Mouse (Mus musculus) hindbrain, embryonic 12.5 days (tissue): Measurements from ENCODE around the gene Mpi. TPM values are rescaled to one million over a fixed set of nuclear protein-coding genes. Genes with fewer than 3 reads are reported as not detected.

Source experiments
- ATAC-seq: fragments of 200-750 bp; cut with Nextera tagmentation; 2 replicates; pipeline ENCODE4 v1.8.0; 2017; ENCODE audit warnings: moderate TSS enrichment; ENCODE audit not compliant: low FRiP score
- H3K27ac ChIP-seq: fragments of 300-500 bp; sonication (generic); 2 replicates; pipeline ENCODE4 v1.5.1; 2016; ENCODE audit warnings: mild to moderate bottlenecking
- H3K27me3 ChIP-seq: fragments of 300-500 bp; sonication (generic); 2 replicates; pipeline ENCODE4 v1.6.1; 2016; ENCODE audit warnings: mild to moderate bottlenecking
- H3K36me3 ChIP-seq: fragments of 300-500 bp; sonication (generic); 2 replicates; pipeline ENCODE4 v1.6.1; 2016; ENCODE audit warnings: mild to moderate bottlenecking
- H3K4me1 ChIP-seq: fragments of 300-500 bp; sonication (generic); 2 replicates; pipeline ENCODE4 v1.6.1; 2016
- H3K4me2 ChIP-seq: fragments of 300-500 bp; sonication (generic); replicated peaks from 2 replicates; pipeline ENCODE4 v1.6.1; 2016; ENCODE audit warnings: mild to moderate bottlenecking
- H3K4me3 ChIP-seq: fragments of 300-500 bp; sonication (generic); 2 replicates; pipeline ENCODE4 v1.5.1; 2016; ENCODE audit warnings: mild to moderate bottlenecking
- H3K9ac ChIP-seq: fragments of 300-500 bp; sonication (generic); 2 replicates; pipeline ENCODE4 v1.6.1; 2016; ENCODE audit warnings: mild to moderate bottlenecking, moderate library complexity
- H3K9me3 ChIP-seq: fragments of 300-500 bp; sonication (generic); replicated peaks from 2 replicates; pipeline ENCODE4 v1.6.1; 2016; ENCODE audit warnings: mild to moderate bottlenecking
- WGBS: fragments of 180-500 bp; shearing (Covaris S2); methylation state at CpG from one replicate; pipeline ENCODE4 v1.1.7; 2016; 5-methylcytosine and 5-hydroxymethylcytosine counted together
- polyA plus RNA-seq: library from polyadenylated mRNA; unstranded; fragments of >200 nt; fragmentation: Nextera tagmentation; extraction: Ambion mirVana; gene quantifications from 2 replicates; pipeline ENCODE4 v1.2.1, GENCODE M21; 2016

Gene Mpi
- polyA plus RNA-seq, 1 experiment from 2014 or later, result 61.4 TPM

GRCm38 (mm10) chr9:57517113-57517512 lies 35.5 kb downstream of the Mpi start:
- Histone ChIP-seq H3K4me3 (no peak overlapping the region), H3K9me3 (no peaks in the 10 kb centered on the region), H3K4me2 (no peak overlapping the region), H3K27ac (no peak overlapping the region), H3K36me3 (no peaks in the 10 kb centered on the region), H3K9ac (no peak overlapping the region), H3K4me1 (peaks cover 3% of the 10 kb centered on the region), H3K27me3 (no peaks in the 10 kb centered on the region)
- ATAC-seq, result no peak
- 18% methylated on average over 3 of the region's 3 CpGs for WGBS

GRCm38 (mm10) chr9:57510577-57510976 lies 42.0 kb downstream of the Mpi start:
- Histone ChIP-seq H3K9me3 (no peaks in the 10 kb centered on the region), H3K27ac (no peak overlapping the region), H3K9ac (no peak overlapping the region), H3K36me3 (no peaks in the 10 kb centered on the region), H3K4me2 (no peak overlapping the region), H3K4me1 (peaks cover 11% of the 10 kb centered on the region), H3K4me3 (no peak overlapping the region), H3K27me3 (peaks cover 14% of the 10 kb centered on the region)
- no peak for ATAC-seq
- 38% methylated on average over 2 of the region's 2 CpGs for WGBS

- Histone ChIP-seq H3K4me3 (no peak overlapping the region), H3K27me3 (peaks cover 63% of the 10 kb centered on the region), H3K9ac (no peak overlapping the region), H3K4me2 (peak overlapping the region; percentile 1; the same call in 1 of the 2 replicates), H3K36me3 (no peaks in the 10 kb centered on the region), H3K27ac (peak overlapping the region; percentile 41), H3K9me3 (no peaks in the 10 kb centered on the region), H3K4me1 (peaks cover 56% of the 10 kb centered on the region)
- peak; percentile 79 for ATAC-seq
- 11% methylated on average over 8 of the region's 8 CpGs for WGBS
These were observed 46.9 kb downstream of the Mpi start for GRCm38 (mm10) chr9:57505700-57506099.

- peaks cover 57% of the 10 kb centered on the region for H3K4me1 ChIP-seq
- ATAC-seq, result no peak
- peak overlapping the region; percentile 82 for H3K4me2 ChIP-seq
- no peak overlapping the region for H3K9ac ChIP-seq
- H3K36me3 ChIP-seq, result no peaks in the 10 kb centered on the region
- H3K27me3 ChIP-seq, result peaks cover 71% of the 10 kb centered on the region
- 56% methylated on average over 10 of the region's 10 CpGs for WGBS
- H3K4me3 ChIP-seq, result peak overlapping the region; percentile 35
- H3K9me3 ChIP-seq, result no peaks in the 10 kb centered on the region
- H3K27ac ChIP-seq, result peak overlapping the region; percentile 41; the same call in 1 of the 2 replicates
These were observed 47.7 kb downstream of the Mpi start for GRCm38 (mm10) chr9:57504891-57505290.

GRCm38 (mm10) chr9:57504381-57504700 lies 48.2 kb downstream of the Mpi start:
- Histone ChIP-seq H3K4me1 (peaks cover 60% of the 10 kb centered on the region), H3K27me3 (peaks cover 76% of the 10 kb centered on the region), H3K4me3 (peak overlapping the region; percentile 35), H3K9ac (peak overlapping the region; percentile 44), H3K9me3 (no peaks in the 10 kb centered on the region), H3K27ac (no peak overlapping the region), H3K36me3 (no peaks in the 10 kb centered on the region), H3K4me2 (peak overlapping the region; percentile 82)
- 0% methylated on average over 34 of the region's 34 CpGs for WGBS
- ATAC-seq, result peak; percentile 50; the same call in 1 of the 2 replicates

- Histone ChIP-seq H3K4me2 (peak within 1 kb of the TSS; percentile 82), H3K9me3 (no peaks in the 10 kb centered on the region), H3K4me3 (peak within 1 kb of the TSS; percentile 35), H3K4me1 (peaks cover 60% of the 10 kb centered on the region), H3K9ac (peak within 1 kb of the TSS; percentile 44), H3K27ac (0 out of 2 replicates have a peak within 1 kb of the TSS, but pooled peaks have one; percentile 17), H3K27me3 (peaks cover 76% of the 10 kb centered on the region), H3K36me3 (no peaks in the 10 kb centered on the region)
- peak; percentile 33 for ATAC-seq
- WGBS, result under 1% methylated on average over 46 of the region's 46 CpGs
These were observed 48.8 kb downstream of the Mpi start, which contains the start of gene Rpp25 for GRCm38 (mm10) chr9:57503622-57504380. Rpp25 (plus strand) TSS chr9:57504026.

- Histone ChIP-seq H3K9ac (no peak overlapping the region), H3K27ac (0 out of 2 replicates have a peak overlapping the region, but pooled peaks have one; percentile 77), H3K9me3 (no peaks in the 10 kb centered on the region), H3K4me1 (peaks cover 63% of the 10 kb centered on the region), H3K4me2 (peak overlapping the region; percentile 82), H3K4me3 (peak overlapping the region; percentile 35), H3K27me3 (peaks cover 76% of the 10 kb centered on the region), H3K36me3 (no peaks in the 10 kb centered on the region)
- WGBS, result 2% methylated on average over 23 of the region's 23 CpGs
- no peak for ATAC-seq
These were observed 49.5 kb downstream of the Mpi start for GRCm38 (mm10) chr9:57502911-57503621.

GRCm38 (mm10) chr9:57501861-57502260 lies 50.7 kb downstream of the Mpi start:
- no peak overlapping the region for H3K9ac ChIP-seq
- no peaks in the 10 kb centered on the region for H3K9me3 ChIP-seq
- peak overlapping the region; percentile 77 for H3K27ac ChIP-seq
- ATAC-seq, result peak; percentile 43; the same call in 1 of the 2 replicates
- H3K27me3 ChIP-seq, result peaks cover 75% of the 10 kb centered on the region
- no peaks in the 10 kb centered on the region for H3K36me3 ChIP-seq
- peak overlapping the region; percentile 20 for H3K4me3 ChIP-seq
- peak overlapping the region; percentile 82 for H3K4me2 ChIP-seq
- WGBS, result under 1% methylated on average over 20 of the region's 20 CpGs
- H3K4me1 ChIP-seq, result peaks cover 63% of the 10 kb centered on the region

GRCm38 (mm10) chr9:57501452-57501851 lies 51.1 kb downstream of the Mpi start:
- no peaks in the 10 kb centered on the region for H3K36me3 ChIP-seq
- H3K4me1 ChIP-seq, result peaks cover 63% of the 10 kb centered on the region
- peak overlapping the region; percentile 77 for H3K27ac ChIP-seq
- H3K4me3 ChIP-seq, result peak overlapping the region; percentile 20
- ATAC-seq, result no peak
- H3K4me2 ChIP-seq, result peak overlapping the region; percentile 82
- no peaks in the 10 kb centered on the region for H3K9me3 ChIP-seq
- H3K27me3 ChIP-seq, result peaks cover 71% of the 10 kb centered on the region
- 6% methylated on average over 13 of the region's 13 CpGs for WGBS
- no peak overlapping the region for H3K9ac ChIP-seq

GRCm38 (mm10) chr9:57498536-57498935 lies 54.0 kb downstream of the Mpi start:
- ATAC-seq, result no peak
- Histone ChIP-seq H3K27me3 (peaks cover 44% of the 10 kb centered on the region), H3K4me3 (no peak overlapping the region), H3K4me2 (no peak overlapping the region), H3K9ac (no peak overlapping the region), H3K9me3 (no peaks in the 10 kb centered on the region), H3K36me3 (no peaks in the 10 kb centered on the region), H3K4me1 (peaks cover 38% of the 10 kb centered on the region), H3K27ac (0 out of 2 replicates have a peak overlapping the region, but pooled peaks have one; percentile 23)
- WGBS, result 50% methylated on average over 7 of the region's 7 CpGs

GRCm38 (mm10) chr9:57497236-57497635 lies 55.3 kb downstream of the Mpi start:
- no peak for ATAC-seq
- Histone ChIP-seq H3K4me2 (no peak overlapping the region), H3K27ac (no peak overlapping the region), H3K9me3 (no peaks in the 10 kb centered on the region), H3K4me3 (no peak overlapping the region), H3K9ac (no peak overlapping the region), H3K27me3 (peaks cover 31% of the 10 kb centered on the region), H3K36me3 (no peaks in the 10 kb centered on the region), H3K4me1 (peaks cover 25% of the 10 kb centered on the region)
- WGBS, result 75% methylated on average over 5 of the region's 5 CpGs

- H3K27me3 ChIP-seq, result peaks cover 9% of the 10 kb centered on the region
- no peak overlapping the region for H3K9ac ChIP-seq
- H3K9me3 ChIP-seq, result no peaks in the 10 kb centered on the region
- no peak for ATAC-seq
- no peak overlapping the region for H3K4me3 ChIP-seq
- H3K4me1 ChIP-seq, result peaks cover 6% of the 10 kb centered on the region
- no peak overlapping the region for H3K4me2 ChIP-seq
- no peak overlapping the region for H3K27ac ChIP-seq
- H3K36me3 ChIP-seq, result no peaks in the 10 kb centered on the region
These were observed 57.6 kb downstream of the Mpi start for GRCm38 (mm10) chr9:57494970-57495369.
